Mouse (Mus musculus) liver, adult 2 months (tissue): ENCODE measurements at regions not wholly inside any gene's neighbourhood (a gene's known extent, or its start where the extent isn't known, plus 50 kb on each side); places are given as distances from the start of the nearest gene placed in this dataset.

Source experiments
- CTCF ChIP-seq: fragments of 200-500 bp; IDR thresholded peaks from 2 replicates; pipeline ENCODE4 v1.5.1; 2011; ENCODE audit warnings: low read depth, low read length, control low read depth
- POLR2A ChIP-seq: fragments of 200-500 bp; IDR thresholded peaks from 2 replicates; pipeline ENCODE4 v1.6.1; 2011; ENCODE audit warnings: low read length, control low read depth; ENCODE audit not compliant: insufficient read depth; ENCODE audit errors: extremely low read depth

- no peak for TF ChIP-seq POLR2A
- no peak for TF ChIP-seq CTCF
These were observed 113.9 kb upstream of the Slc38a2 start for GRCm38 (mm10) chr15:96813472-96813871.
